In genomic region chr9:44326371-44327063, GRCm38 (mm10) we compare ENCODE assay signal across 8 mouse cellular contexts. TPM values are rescaled to one million over a fixed set of nuclear protein-coding genes. Genes with fewer than 3 reads are reported as not detected.
DNase-seq lines count a peak whose midpoint lies in the region; ATAC-seq and TF ChIP-seq lines count a peak whose summit lies in the region.

No protein-coding gene starts in this region.

- intact Hi-C loops in left cerebral cortex, adult 2 months (cut with DNase I): loop anchor here (1.0 kb wide), 1 partner anchor 8 kb away; the partner anchor contains the start of gene H2afx

- peak; percentile 89 to 96 for DNase-seq in adrenal gland, adult (ENCODE audit: inconsistent age in 2 of 2, low spot score in 1 of 2)
- peak; percentile 90 for DNase-seq in embryo, embryonic 10.5 days (ENCODE audit: low spot score)
- DNase-seq in gastrocnemius, postnatal 10 days: peak; percentile 69
- DNase-seq in hindlimb bud, embryonic 11.5 days (ENCODE audit: extremely low spot score, low read depth, low spot score): peak; percentile 82
- peak; percentile 73 to 81 for DNase-seq in left cerebral cortex, adult 2 months (ENCODE audit: extremely low spot score in 1 of 2, low spot score in 2 of 2)
- DNase-seq in right cerebral cortex, adult 2 months (ENCODE audit: low spot score in 2 of 2): peak; percentile 86
- DNase-seq in urinary bladder, postnatal 25 days (ENCODE audit: low spot score): peak; percentile 60

- peak overlapping the region; percentile 86 for H3K27ac ChIP-seq in left cerebral cortex, adult 2 months

- no peak; the same call in 1 of the 2 replicates for TF ChIP-seq CTCF in left cerebral cortex, adult 2 months (IDR thresholded peaks at IDR 0.05)

- peak overlapping the region; percentile 84 for H3K4me3 ChIP-seq in left cerebral cortex, adult 2 months

- peak; percentile 85 for ATAC-seq in megakaryocyte, adult 5-6 weeks (ENCODE audit: poor library complexity, severe bottlenecking)

RNA-seq across cellular contexts. Expression of gene Dpagt1, which starts 0.7 kb away (rescaled TPM):
- total RNA-seq in gastrocnemius, postnatal 10 days (2021): 10 to 100 TPM; 11.7 to 17.0 TPM
- 10 to 100 TPM; 13.8 to 14.6 TPM for total RNA-seq in left cerebral cortex, adult 2 months (2021)
- total RNA-seq in megakaryocyte, adult 5-6 weeks (2015): 37.7 and 39.4 TPM in 2 replicates
- total RNA-seq in megakaryocyte, adult 5-6 weeks (2017): 15.2 and 17.4 TPM in 2 replicates

RNA-seq across cellular contexts. Expression of gene C2cd2l, which starts 6.4 kb away (rescaled TPM):
- total RNA-seq in gastrocnemius, postnatal 10 days (2021): 10 to 100 TPM in 1 of 2 experiments, 1 to 10 TPM in 1; 7.5 to 15.7 TPM
- 100 to 1,000 TPM; 190 to 222 TPM for total RNA-seq in left cerebral cortex, adult 2 months (2021)
- total RNA-seq in megakaryocyte, adult 5-6 weeks (2015): 12.0 and 16.4 TPM in 2 replicates
- total RNA-seq in megakaryocyte, adult 5-6 weeks (2017): 11.0 and 13.4 TPM in 2 replicates

RNA-seq across cellular contexts. Expression of gene H2afx, which starts 8.0 kb away (rescaled TPM):
- total RNA-seq in gastrocnemius, postnatal 10 days (2021): 10 to 100 TPM; 41.0 to 47.2 TPM
- 10 to 100 TPM; 46.1 to 53.2 TPM for total RNA-seq in left cerebral cortex, adult 2 months (2021)
- total RNA-seq in megakaryocyte, adult 5-6 weeks (2015): 136 and 144 TPM in 2 replicates
- total RNA-seq in megakaryocyte, adult 5-6 weeks (2017): 239 and 262 TPM in 2 replicates

RNA-seq across cellular contexts. Expression of gene Hmbs, which starts 17.5 kb away (rescaled TPM):
- 10 to 100 TPM; 29.2 to 31.0 TPM for total RNA-seq in gastrocnemius, postnatal 10 days (2021)
- 10 to 100 TPM; 20.8 to 21.1 TPM for total RNA-seq in left cerebral cortex, adult 2 months (2021)
- total RNA-seq in megakaryocyte, adult 5-6 weeks (2015): 63.1 and 83.4 TPM in 2 replicates
- 31.2 and 41.1 TPM in 2 replicates for total RNA-seq in megakaryocyte, adult 5-6 weeks (2017)

RNA-seq across cellular contexts. Expression of gene Hinfp, which starts 21.0 kb away (rescaled TPM):
- 10 to 100 TPM in 1 of 2 experiments, 1 to 10 TPM in 1; 9.8 to 11.0 TPM for total RNA-seq in gastrocnemius, postnatal 10 days (2021)
- 10 to 100 TPM; 28.9 to 29.3 TPM for total RNA-seq in left cerebral cortex, adult 2 months (2021)
- 12.3 and 18.4 TPM in 2 replicates for total RNA-seq in megakaryocyte, adult 5-6 weeks (2015)
- total RNA-seq in megakaryocyte, adult 5-6 weeks (2017): 13.1 and 15.3 TPM in 2 replicates

Comparison
In these comparisons a context has a peak if more than half of its experiments do, and no peak if none do; other contexts are left out.
1. Peak in every context shown above with its lines: DNase-seq, ATAC-seq, H3K4me3 ChIP-seq and H3K27ac ChIP-seq.
2. RNA of gene C2cd2l, which starts 6.4 kb away (total RNA-seq): 190 to 222 TPM in left cerebral cortex, adult 2 months; 11.0 to 16.4 TPM in megakaryocyte, adult 5-6 weeks and 7.5 to 15.7 TPM in gastrocnemius, postnatal 10 days; every median in the first group is over 10 times any median in the second.